Mouse (Mus musculus) heart, embryonic 16.5 days (tissue): ENCODE measurements around the gene Bcap29. TPM values are rescaled to one million over a fixed set of nuclear protein-coding genes. Genes with fewer than 3 reads are reported as not detected.

ENCODE experiments used
- ATAC-seq: fragments of 200-750 bp; cut with Nextera tagmentation; replicated peaks from 2 replicates; pipeline ENCODE4 v1.8.0; 2017; ENCODE audit warnings: moderate number of reproducible peaks; ENCODE audit not compliant: insufficient read depth, low FRiP score; ENCODE audit errors: extremely low read depth
- H3K27ac ChIP-seq: fragments of 300-500 bp; sonication (generic); 2 replicates; pipeline ENCODE4 v1.5.1; 2014; ENCODE audit warnings: mild to moderate bottlenecking, low read length, control low read depth, moderate library complexity
- H3K27me3 ChIP-seq: fragments of 300-500 bp; sonication (generic); 2 replicates; pipeline ENCODE4 v1.6.1; 2014; ENCODE audit warnings: low read length, mixed read lengths; ENCODE audit not compliant: control insufficient read depth, insufficient read depth
- H3K36me3 ChIP-seq: fragments of 300-500 bp; sonication (generic); 2 replicates; pipeline ENCODE4 v1.6.1; 2014; ENCODE audit not compliant: control insufficient read depth, insufficient read depth
- H3K4me1 ChIP-seq: fragments of 300-500 bp; sonication (generic); 2 replicates; pipeline ENCODE4 v1.6.1; 2014; ENCODE audit warnings: low read length, mixed read lengths; ENCODE audit not compliant: control insufficient read depth, insufficient read depth
- H3K4me2 ChIP-seq: fragments of 300-500 bp; sonication (generic); 2 replicates; pipeline ENCODE4 v1.6.1; 2014; ENCODE audit warnings: low read depth, mild to moderate bottlenecking, control low read depth, low read length
- H3K4me3 ChIP-seq: fragments of 300-500 bp; sonication (generic); 2 replicates; pipeline ENCODE4 v1.5.1; 2014; ENCODE audit warnings: mild to moderate bottlenecking, control low read depth, low read length
- H3K9ac ChIP-seq: fragments of 300-500 bp; sonication (generic); 2 replicates; pipeline ENCODE4 v1.6.1; 2014; ENCODE audit warnings: low read length, control low read depth
- H3K9me3 ChIP-seq: fragments of 300-500 bp; sonication (generic); replicated peaks from 2 replicates; pipeline ENCODE4 v1.6.1; 2016; ENCODE audit warnings: low read length; ENCODE audit not compliant: control insufficient read depth
- WGBS: fragments of 180-500 bp; shearing (Covaris S2); extraction: QIAGEN DNeasy Blood & Tissue Kit; methylation state at CpG from one replicate; pipeline ENCODE4 v1.1.7; 2014; 5-methylcytosine and 5-hydroxymethylcytosine counted together
- polyA plus RNA-seq: library from polyadenylated mRNA; unstranded; fragments of >200 nt; fragmentation: Nextera tagmentation; extraction: Ambion mirVana; gene quantifications from 2 replicates; pipeline ENCODE4 v1.2.1, GENCODE M21; 2015

Bcap29 gene
- polyA plus RNA-seq, result 41.4 and 50.0 TPM in 2 replicates

- Histone ChIP-seq H3K36me3 (no peaks in the 10 kb centered on the region), H3K4me2 (peak within 1 kb of the TSS; percentile 79), H3K9me3 (no peaks in the 10 kb centered on the region), H3K4me3 (peak within 1 kb of the TSS; percentile 65), H3K27ac (peak within 1 kb of the TSS; percentile 71), H3K27me3 (no peaks in the 10 kb centered on the region), H3K4me1 (peaks cover 3% of the 10 kb centered on the region; the same call in 1 of the 2 replicates), H3K9ac (peak within 1 kb of the TSS; percentile 81)
- peak; percentile 91 for ATAC-seq
- WGBS, result 1% methylated on average over 73 of the region's 73 CpGs
Observed at GRCm38 (mm10) chr12:31634343-31635239, at the start of gene Bcap29. Gene Bcap29, minus strand, starts transcription at chr12:31634658.

- Histone ChIP-seq H3K36me3 (peaks cover 25% of the 10 kb centered on the region), H3K4me1 (no peaks in the 10 kb centered on the region), H3K4me3 (no peak overlapping the region), H3K9ac (no peak overlapping the region), H3K27ac (no peak overlapping the region), H3K27me3 (no peaks in the 10 kb centered on the region), H3K4me2 (no peak overlapping the region), H3K9me3 (no peaks in the 10 kb centered on the region)
- no peak for ATAC-seq
- 64% methylated on average over 3 of the region's 3 CpGs for WGBS
Observed at GRCm38 (mm10) chr12:31667187-31667586, 32.7 kb upstream of the Bcap29 start.

GRCm38 (mm10) chr12:31665999-31666398 is 31.5 kb upstream of the Bcap29 start:
- Histone ChIP-seq H3K4me2 (no peak overlapping the region), H3K27me3 (no peaks in the 10 kb centered on the region), H3K9ac (no peak overlapping the region), H3K27ac (no peak overlapping the region), H3K36me3 (peaks cover 25% of the 10 kb centered on the region), H3K4me1 (no peaks in the 10 kb centered on the region), H3K4me3 (no peak overlapping the region), H3K9me3 (no peaks in the 10 kb centered on the region)
- ATAC-seq, result no peak
- WGBS, result 71% methylated on average over 6 of the region's 6 CpGs

GRCm38 (mm10) chr12:31656841-31657240 is 22.4 kb upstream of the Bcap29 start:
- peaks cover 7% of the 10 kb centered on the region for H3K4me1 ChIP-seq
- WGBS, result 95% methylated on average over 2 of the region's 2 CpGs
- no peak for ATAC-seq
- no peak overlapping the region for H3K27ac ChIP-seq
- no peaks in the 10 kb centered on the region for H3K27me3 ChIP-seq
- no peaks in the 10 kb centered on the region for H3K36me3 ChIP-seq
- H3K4me2 ChIP-seq, result no peak overlapping the region
- no peak overlapping the region for H3K4me3 ChIP-seq
- no peak overlapping the region for H3K9ac ChIP-seq
- no peaks in the 10 kb centered on the region for H3K9me3 ChIP-seq

GRCm38 (mm10) chr12:31654965-31655477 is 20.6 kb upstream of the Bcap29 start:
- no peaks in the 10 kb centered on the region for H3K27me3 ChIP-seq
- H3K4me3 ChIP-seq, result peak overlapping the region; percentile 74
- ATAC-seq, result peak; percentile 76
- H3K4me2 ChIP-seq, result peak overlapping the region; percentile 78
- peak overlapping the region; percentile 90 for H3K9ac ChIP-seq
- no peaks in the 10 kb centered on the region for H3K9me3 ChIP-seq
- H3K36me3 ChIP-seq, result no peaks in the 10 kb centered on the region
- WGBS, result under 1% methylated on average over 29 of the region's 29 CpGs
- peaks cover 7% of the 10 kb centered on the region for H3K4me1 ChIP-seq
- H3K27ac ChIP-seq, result peak overlapping the region; percentile 93

GRCm38 (mm10) chr12:31654197-31654964 is 19.9 kb upstream of the Bcap29 start, which contains the start of the genes Dus4l and Cog5:
Gene Dus4l, minus strand, starts transcription at chr12:31654826.
Gene Cog5, plus strand, starts transcription at chr12:31654869.
- peak; percentile 96 for ATAC-seq
- Histone ChIP-seq H3K27me3 (no peaks in the 10 kb centered on the region), H3K36me3 (no peaks in the 10 kb centered on the region), H3K4me2 (peak within 1 kb of the TSS; percentile 78), H3K9ac (peak within 1 kb of the TSS; percentile 90), H3K4me1 (peaks cover 7% of the 10 kb centered on the region), H3K27ac (peak within 1 kb of the TSS; percentile 93), H3K9me3 (no peaks in the 10 kb centered on the region), H3K4me3 (peak within 1 kb of the TSS; percentile 74)
- under 1% methylated on average over 47 of the region's 47 CpGs for WGBS

- H3K4me2 ChIP-seq, result peak overlapping the region; percentile 34; the same call in 1 of the 2 replicates
- WGBS, result 79% methylated on average over 5 of the region's 5 CpGs
- H3K9ac ChIP-seq, result no peak overlapping the region
- H3K4me1 ChIP-seq, result peaks cover 7% of the 10 kb centered on the region
- no peak overlapping the region for H3K4me3 ChIP-seq
- no peak for ATAC-seq
- no peaks in the 10 kb centered on the region for H3K36me3 ChIP-seq
- H3K27ac ChIP-seq, result no peak overlapping the region
- H3K9me3 ChIP-seq, result no peaks in the 10 kb centered on the region
- H3K27me3 ChIP-seq, result no peaks in the 10 kb centered on the region
Observed at GRCm38 (mm10) chr12:31653611-31654010, 19.2 kb upstream of the Bcap29 start.

- Histone ChIP-seq H3K36me3 (no peaks in the 10 kb centered on the region), H3K9me3 (no peaks in the 10 kb centered on the region), H3K9ac (no peak overlapping the region), H3K4me2 (peak overlapping the region; percentile 79; the same call in 1 of the 2 replicates), H3K27ac (no peak overlapping the region), H3K4me3 (no peak overlapping the region), H3K4me1 (peaks cover 3% of the 10 kb centered on the region; the same call in 1 of the 2 replicates), H3K27me3 (no peaks in the 10 kb centered on the region)
- ATAC-seq, result no peak
- 94% methylated on average over 3 of the region's 3 CpGs for WGBS
Observed at GRCm38 (mm10) chr12:31635240-31635607, 766 bp upstream of the Bcap29 start.
